Mouse (Mus musculus) heart, adult 2 months (tissue): ENCODE measurements around the gene Fhit.

Experiments used
- CTCF ChIP-seq: fragments of 200-600 bp; IDR thresholded peaks from 2 replicates; pipeline ENCODE4 v1.8.1; 2022; ENCODE audit warnings: antibody characterized with exemption, mild to moderate bottlenecking, moderate library complexity
- POLR2A ChIP-seq: fragments of 200-500 bp; IDR thresholded peaks from 2 replicates; pipeline ENCODE4 v1.6.1; 2011; ENCODE audit warnings: mild to moderate bottlenecking, low read depth, low read length, control low read depth; ENCODE audit not compliant: insufficient read depth

DNA sequence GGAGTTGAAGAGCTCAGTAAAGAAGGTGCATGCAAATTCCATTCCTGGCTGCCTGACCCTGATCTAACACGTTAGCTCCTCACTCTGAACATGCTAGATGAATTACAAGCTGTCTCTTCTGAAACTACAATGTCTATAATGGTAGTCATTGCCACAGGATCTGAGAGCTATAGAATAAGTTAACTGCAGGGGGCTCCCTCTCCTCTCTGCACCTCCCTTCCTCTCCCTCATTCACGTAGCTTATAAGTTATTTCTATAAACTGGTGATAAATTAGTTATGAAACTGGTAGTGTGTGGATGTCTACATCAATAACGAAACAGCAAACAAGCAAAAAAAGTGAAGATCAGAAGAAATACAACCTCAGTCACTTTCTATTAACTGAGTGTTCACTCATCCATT lies 860.9 kb downstream of the Fhit start:
- TF ChIP-seq CTCF, result no peak
- TF ChIP-seq POLR2A, result no peak
